Mouse (Mus musculus): ENCODE results near the gene Abhd12b.

Abhd12b gene

DNA sequence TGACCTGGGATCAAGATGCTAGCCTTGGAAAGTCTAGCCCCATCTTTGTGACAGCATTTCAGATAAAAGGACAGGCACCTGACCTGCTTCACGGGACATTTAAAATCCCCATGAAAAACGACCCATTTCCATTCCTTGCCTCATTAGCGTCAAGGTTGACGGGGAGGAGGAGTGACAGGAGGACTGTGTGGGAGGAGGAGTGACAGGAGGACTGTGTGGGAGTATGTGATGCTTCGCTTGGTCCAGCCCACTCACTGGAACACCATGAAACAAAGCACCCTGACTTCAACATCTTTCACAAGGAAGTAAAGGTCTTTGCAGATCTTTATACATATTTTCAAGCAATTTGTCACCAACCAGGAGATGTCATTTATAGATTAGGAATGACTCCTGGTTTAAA lies 54.3 kb downstream of the Abhd12b start:
- no peak for DNase-seq (ENCODE audit: low spot score)

- no peak for DNase-seq (ENCODE audit: low spot score)
Measured at GRCm38 (mm10) chr12:70212501-70212900, 58.6 kb downstream of the Abhd12b start.

DNA sequence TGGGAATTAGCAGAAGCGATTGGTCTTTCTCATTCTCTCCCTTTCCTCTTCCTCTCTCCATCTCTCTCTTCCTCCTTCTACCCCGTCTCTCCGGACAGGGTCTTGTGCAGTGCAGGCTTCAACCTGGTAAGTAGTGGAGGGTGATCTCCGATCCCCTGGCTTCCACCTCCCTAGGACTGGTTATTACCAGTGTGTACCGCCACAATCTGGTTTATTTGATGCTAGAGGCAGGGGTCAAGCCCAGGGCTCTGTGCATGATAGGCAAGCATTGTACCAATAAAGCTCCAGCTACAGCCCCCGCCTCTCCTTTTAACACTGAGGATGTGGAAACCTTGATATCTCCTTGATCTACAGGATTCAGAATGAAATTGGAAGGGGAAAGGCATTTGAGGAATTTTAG lies 59.7 kb downstream of the Abhd12b start:
- DNase-seq (ENCODE audit: low spot score) = no peak

GRCm38 (mm10) chr12:70214281-70214680 lies 60.3 kb downstream of the Abhd12b start:
- no peak for DNase-seq (ENCODE audit: low spot score)

GRCm38 (mm10) chr12:70216229-70216800 lies 62.4 kb downstream of the Abhd12b start:
- no peak for DNase-seq (ENCODE audit: low spot score)

GRCm38 (mm10) chr12:70218795-70219540 lies 65.0 kb downstream of the Abhd12b start:
- no peak for DNase-seq (ENCODE audit: low spot score)

DNA sequence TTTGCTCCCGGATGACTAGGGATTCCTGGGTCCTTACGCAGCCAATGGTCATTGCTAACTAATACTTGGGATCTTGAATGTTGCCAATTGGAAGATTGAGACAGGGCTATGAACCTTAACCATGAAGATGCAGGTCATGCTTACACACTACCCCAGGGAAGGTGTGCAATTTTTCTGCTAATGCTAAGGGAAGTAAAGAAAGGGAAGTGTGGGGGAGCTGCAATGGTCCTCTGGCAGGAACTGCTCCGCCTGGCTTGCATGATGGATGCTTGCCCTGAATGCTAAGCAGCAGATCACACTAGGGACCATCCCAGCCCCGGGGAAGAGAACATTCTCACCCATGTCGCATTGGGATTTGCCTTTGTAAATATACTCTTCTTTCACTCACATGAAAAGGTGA lies 67.5 kb downstream of the Abhd12b start:
- no peak for DNase-seq (ENCODE audit: low spot score)

DNA sequence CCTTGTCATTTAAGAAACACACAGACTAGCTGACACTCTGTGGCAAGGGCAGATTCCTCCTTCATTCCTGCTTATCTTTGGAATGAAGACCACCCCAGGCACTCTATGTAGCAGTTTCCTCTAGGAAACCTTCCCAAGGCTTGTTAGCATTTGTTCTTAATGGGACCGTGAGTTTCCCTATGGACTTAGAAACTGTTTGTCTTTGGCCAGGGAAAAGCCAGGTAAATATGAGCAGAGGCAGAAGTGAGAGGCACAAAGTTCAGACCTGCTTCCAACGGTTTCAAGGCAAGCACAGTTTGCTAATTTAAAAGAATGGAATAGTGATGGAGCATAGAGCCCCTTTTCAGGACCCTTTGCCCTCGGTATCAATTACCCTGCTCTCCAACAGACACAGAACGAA lies 69.4 kb downstream of the Abhd12b start:
- DNase-seq (ENCODE audit: low spot score) = no peak

DNA sequence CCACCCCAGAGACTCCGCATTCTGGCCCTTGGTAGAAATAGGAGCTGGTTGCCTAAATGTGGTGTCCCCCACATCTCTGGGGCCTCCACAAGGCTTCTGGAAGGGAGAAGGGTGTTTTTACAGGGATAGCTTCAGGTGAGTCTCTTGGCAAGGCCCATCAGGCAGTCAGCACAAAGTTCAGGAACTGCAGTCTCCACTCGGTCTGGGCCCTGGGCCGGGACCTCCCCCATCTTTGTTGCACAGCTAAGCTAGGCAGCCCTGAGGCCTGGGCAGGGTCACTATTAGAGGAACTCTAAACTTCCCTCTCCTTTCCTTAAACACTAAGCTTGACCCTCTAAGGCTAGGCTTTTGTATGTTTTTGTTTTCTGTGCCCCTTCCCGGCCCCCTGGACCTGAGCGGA lies 72.7 kb downstream of the Abhd12b start:
- no peak for DNase-seq (ENCODE audit: low spot score)

GRCm38 (mm10) chr12:70227121-70227932 lies 73.4 kb downstream of the Abhd12b start:
- DNase-seq (ENCODE audit: low spot score) = no peak

DNA sequence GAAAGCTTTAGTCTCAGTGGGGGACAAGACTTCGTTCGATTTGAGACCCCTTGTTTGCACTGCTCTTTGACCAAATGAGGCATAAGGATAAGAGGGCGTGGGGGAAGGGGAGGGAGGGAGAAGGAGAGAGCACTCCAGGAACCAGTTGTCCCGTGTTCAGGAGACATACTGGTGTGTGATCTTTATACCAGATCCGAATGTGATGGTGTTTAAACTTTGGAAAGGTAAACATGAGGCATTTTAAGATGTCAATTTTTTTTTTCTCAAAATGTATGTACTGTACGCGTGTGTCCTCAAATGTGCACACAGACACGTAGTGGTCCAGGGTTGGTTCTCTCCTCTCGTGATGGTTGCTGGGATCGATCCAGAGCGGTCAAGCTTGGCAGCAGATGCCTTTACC lies 74.2 kb downstream of the Abhd12b start:
- DNase-seq (ENCODE audit: low spot score) = no peak

DNA sequence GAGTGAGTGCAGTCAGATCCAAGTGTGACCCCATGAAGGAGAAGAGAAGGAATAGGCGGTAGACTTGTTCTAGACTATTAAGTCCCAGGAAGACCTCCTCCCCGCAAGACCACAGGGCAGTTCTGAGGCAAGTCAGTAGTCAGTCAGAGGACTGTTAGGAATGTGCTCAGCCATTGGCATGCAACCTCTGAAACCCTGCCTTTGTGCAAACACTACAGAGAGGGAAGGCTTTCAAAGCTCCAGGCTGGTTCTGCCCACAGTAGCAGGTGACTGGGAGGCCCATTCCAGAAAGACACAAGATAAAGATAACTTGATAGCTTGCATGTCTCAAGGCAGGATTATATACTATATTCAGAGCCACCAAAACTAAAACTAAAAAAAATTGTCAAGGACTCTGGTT lies 77.4 kb downstream of the Abhd12b start, which contains the start of gene Pygl:
Pygl (minus strand) TSS at position 195 of the 400 bp plus-strand sequence.
- no peak for DNase-seq (ENCODE audit: low spot score)

GRCm38 (mm10) chr12:70232020-70232544 lies 78.1 kb downstream of the Abhd12b start:
- no peak for DNase-seq (ENCODE audit: low spot score)
